Mouse (Mus musculus) liver, adult 2 months (tissue): ENCODE data around the gene 4930505A04Rik.

Source experiments
- CTCF ChIP-seq: fragments of 200-500 bp; IDR thresholded peaks from 2 replicates; pipeline ENCODE4 v1.5.1; 2011; ENCODE audit warnings: low read depth, low read length, control low read depth
- POLR2A ChIP-seq: fragments of 200-500 bp; IDR thresholded peaks from 2 replicates; pipeline ENCODE4 v1.6.1; 2011; ENCODE audit warnings: low read length, control low read depth; ENCODE audit not compliant: insufficient read depth; ENCODE audit errors: extremely low read depth

DNA sequence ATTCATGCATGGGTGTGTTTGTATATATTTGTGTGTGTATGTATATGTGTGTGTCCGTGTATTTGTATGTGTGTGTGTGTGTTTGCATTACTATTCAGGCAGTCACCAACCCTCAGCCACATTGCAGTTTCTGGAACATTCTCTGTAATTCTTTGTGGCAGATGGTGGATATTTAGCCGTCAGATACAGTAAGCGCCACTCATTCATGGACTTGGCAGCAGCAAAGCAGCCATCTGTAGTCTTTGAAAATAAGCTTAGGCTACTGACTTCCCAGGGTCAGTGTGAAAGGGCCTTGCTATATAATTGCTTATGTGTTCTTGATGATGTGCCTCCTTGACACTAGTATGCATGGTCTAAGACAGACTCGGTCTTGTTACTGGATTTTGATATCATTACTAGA lies 36.6 kb upstream of the 4930505A04Rik start:
- TF ChIP-seq POLR2A (no peak), CTCF (no peak)
